Mouse (Mus musculus): ENCODE data around the gene Ezh1.

The Ezh1 gene

DNA sequence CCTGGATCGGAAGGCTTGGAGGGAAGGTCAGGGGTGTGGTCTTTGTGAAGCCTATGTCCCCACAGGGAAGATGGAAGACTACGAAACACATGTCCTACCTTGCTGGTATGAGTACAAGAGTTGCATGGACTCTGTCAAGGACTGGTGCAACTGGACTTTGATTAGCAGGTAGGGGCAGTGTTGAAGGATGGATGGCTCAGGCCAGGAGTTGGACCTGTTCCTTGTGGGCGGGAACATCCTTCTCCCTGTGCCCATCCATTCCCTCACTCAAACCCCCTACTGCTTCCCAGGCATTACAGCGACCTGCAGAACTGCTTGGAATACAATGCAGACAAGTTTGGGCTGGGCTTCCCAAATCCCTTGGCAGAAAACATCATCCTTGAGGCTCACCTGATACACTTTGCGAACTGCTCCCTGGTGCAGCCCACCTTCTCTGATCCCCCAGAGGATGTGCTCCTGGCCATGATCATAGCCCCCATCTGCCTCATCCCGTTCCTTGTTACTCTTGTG is 21.3 kb upstream of the Ezh1 start:
- DNase-seq (ENCODE audit: low read depth in 1 of 2, low spot score in 2 of 2) = no peak

DNA sequence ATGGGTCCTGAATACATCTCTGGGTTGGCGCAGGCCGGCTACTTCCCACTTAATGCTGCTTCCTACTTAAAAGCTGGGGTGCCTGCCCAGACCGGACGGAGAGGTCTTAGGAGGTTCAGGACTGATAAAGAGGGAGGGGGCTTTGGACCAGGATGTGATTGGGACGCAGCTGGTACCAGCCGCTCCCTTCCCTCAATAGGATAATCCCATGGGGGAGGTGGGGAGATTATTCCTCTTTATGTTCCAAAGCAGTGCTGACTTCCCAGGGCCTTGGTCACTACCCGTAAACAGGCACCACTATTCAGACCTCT is 20.4 kb upstream of the Ezh1 start:
- no peak for DNase-seq (ENCODE audit: low read depth in 1 of 2, low spot score in 2 of 2)

GRCm38 (mm10) chr11:101245855-101246701 is 19.8 kb upstream of the Ezh1 start, which contains the start of gene Ramp2:
TSS of gene Ramp2 (plus strand) at chr11:101246028.
- no peak for DNase-seq (ENCODE audit: low read depth in 1 of 2, low spot score in 2 of 2)

DNA sequence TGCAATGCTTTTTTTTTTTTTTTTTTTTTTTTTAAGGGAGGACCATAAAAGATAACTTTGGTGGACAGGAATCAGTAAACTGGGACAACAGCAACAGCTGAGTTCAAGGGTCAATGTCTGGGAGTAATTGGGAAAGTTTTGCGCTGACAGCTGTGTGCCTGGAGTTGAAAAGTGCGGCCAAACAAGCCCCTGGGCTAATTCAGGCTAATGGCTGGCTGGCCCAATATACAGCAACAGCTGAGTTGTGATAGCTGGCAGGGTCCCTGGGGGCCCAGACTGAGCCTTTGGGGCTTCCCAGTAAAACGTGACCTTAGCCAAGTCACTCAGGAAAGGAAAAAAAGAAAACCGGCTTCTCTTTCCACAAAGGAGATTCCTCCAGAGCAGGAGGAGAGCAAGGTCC is 18.8 kb upstream of the Ezh1 start:
- no peak for DNase-seq (ENCODE audit: low read depth in 1 of 2, low spot score in 2 of 2)

DNA sequence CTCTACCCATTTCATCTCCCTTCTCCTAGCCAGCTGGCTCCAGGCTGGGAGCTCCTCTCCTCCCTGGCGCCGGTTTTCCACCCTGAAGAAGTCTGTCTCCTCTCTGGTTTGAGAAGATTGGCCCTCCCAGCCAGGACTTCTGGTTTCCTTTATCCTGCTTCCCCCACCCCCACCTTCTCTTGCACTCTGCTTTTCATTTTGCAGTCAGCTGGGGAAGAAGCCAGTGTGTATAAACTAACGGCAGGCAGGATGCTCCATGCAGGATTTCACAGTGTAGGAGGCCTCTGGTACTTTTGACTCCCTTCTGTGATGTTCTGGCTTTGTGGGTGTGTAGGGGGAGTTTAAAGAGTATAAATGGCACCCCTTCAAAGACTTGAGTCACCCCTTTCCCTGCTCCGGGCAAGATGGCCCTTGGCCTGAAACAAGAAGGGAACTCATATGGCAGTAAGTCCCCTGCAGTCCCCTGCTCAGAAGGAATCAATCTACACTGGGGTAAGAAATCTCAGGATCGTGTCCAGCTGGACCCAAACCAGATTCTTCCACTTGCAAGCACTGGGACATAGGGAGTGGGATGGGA is 11.9 kb upstream of the Ezh1 start:
- DNase-seq (ENCODE audit: low read depth in 1 of 2, low spot score in 2 of 2) = no peak

GRCm38 (mm10) chr11:101236782-101237181 is 10.5 kb upstream of the Ezh1 start:
- DNase-seq (ENCODE audit: low read depth in 1 of 2, low spot score in 2 of 2) = no peak

DNA sequence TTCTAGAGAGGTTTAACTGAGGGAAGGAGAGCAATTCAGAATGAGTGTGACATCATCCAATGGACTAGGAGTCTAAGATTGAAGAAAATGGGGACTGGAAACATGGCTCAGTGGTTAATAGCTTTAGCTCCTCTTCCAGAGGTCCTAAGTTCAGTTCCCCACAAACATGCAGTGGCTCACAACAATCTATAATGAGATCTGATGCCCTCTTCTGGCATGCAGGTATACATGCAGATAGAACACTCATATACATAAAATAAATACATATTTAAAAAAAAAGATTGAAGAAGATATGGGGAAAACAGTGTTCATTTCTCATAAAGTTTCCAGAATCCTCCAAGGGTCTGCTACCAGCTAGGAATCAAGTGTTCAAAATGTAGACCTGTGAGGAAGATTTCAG is 9.2 kb upstream of the Ezh1 start:
- no peak for DNase-seq (ENCODE audit: low read depth in 1 of 2, low spot score in 2 of 2)

GRCm38 (mm10) chr11:101234124-101234523 is 7.9 kb upstream of the Ezh1 start:
- DNase-seq (ENCODE audit: low read depth in 1 of 2, low spot score in 2 of 2) = no peak

- no peak for DNase-seq (ENCODE audit: low read depth in 1 of 2, low spot score in 2 of 2)
Measured at GRCm38 (mm10) chr11:101233240-101233639, 7.0 kb upstream of the Ezh1 start.

- no peak for DNase-seq (ENCODE audit: low read depth in 1 of 2, low spot score in 2 of 2)
Measured at GRCm38 (mm10) chr11:101232010-101232839, 6.0 kb upstream of the Ezh1 start.

GRCm38 (mm10) chr11:101230991-101231871 is 5.0 kb upstream of the Ezh1 start:
- DNase-seq (ENCODE audit: low read depth in 1 of 2, low spot score in 2 of 2) = no peak

DNA sequence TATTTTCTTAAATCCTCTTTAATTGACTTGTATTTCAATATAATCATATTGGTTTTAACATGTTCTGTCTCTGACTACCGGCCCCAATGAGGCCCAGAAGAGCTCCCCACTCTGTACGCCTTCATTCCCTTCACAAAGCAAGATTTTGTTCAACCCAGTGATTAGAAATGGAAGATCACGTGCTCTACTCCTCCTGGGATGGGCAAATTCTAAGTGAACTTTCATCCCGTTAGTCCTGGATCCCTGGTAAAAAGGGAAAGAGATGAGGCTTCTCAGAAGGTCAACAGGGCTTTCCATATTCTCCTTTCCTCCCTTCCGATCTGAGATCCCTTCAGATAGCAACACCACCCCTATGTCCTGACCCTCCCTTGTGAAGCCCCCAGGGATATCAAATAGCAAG is 4.3 kb upstream of the Ezh1 start:
- DNase-seq (ENCODE audit: low read depth in 1 of 2, low spot score in 2 of 2) = no peak

GRCm38 (mm10) chr11:101230061-101230511 is 3.8 kb upstream of the Ezh1 start:
- DNase-seq (ENCODE audit: low read depth in 1 of 2, low spot score in 2 of 2) = no peak

GRCm38 (mm10) chr11:101229361-101229900 is 3.2 kb upstream of the Ezh1 start:
- DNase-seq (ENCODE audit: low read depth in 1 of 2, low spot score in 2 of 2) = no peak

- DNase-seq (ENCODE audit: low read depth in 1 of 2, low spot score in 2 of 2) = no peak
Measured at GRCm38 (mm10) chr11:101225331-101226064, 765 bp downstream of the Ezh1 start.

GRCm38 (mm10) chr11:101224337-101224736 is 1.9 kb downstream of the Ezh1 start:
- no peak for DNase-seq (ENCODE audit: low read depth in 1 of 2, low spot score in 2 of 2)

GRCm38 (mm10) chr11:101221306-101221986 is 4.8 kb downstream of the Ezh1 start:
- no peak for DNase-seq (ENCODE audit: low read depth in 1 of 2, low spot score in 2 of 2)

DNA sequence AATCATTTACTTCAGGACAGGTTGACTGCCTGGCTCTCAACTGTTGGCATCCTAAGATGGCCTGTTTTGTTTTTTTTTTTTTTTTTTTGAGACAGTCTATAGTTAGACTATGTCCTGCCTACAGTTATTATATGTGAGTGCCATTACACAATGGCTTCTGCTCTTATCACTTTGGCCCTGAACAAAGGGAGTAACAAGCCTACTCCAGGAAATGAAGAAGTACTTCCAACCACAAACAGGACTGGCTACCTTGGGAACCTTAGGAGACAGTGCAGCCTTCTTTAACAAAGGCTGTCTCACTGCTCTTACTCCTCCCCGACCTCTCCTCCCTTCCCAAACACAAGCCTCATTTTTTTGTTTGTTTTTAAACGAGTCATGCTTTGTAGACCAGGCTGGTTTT is 5.4 kb downstream of the Ezh1 start:
- no peak for DNase-seq (ENCODE audit: low read depth in 1 of 2, low spot score in 2 of 2)

GRCm38 (mm10) chr11:101218436-101219055 is 7.7 kb downstream of the Ezh1 start:
- DNase-seq (ENCODE audit: low read depth in 1 of 2, low spot score in 2 of 2) = no peak
